Mouse (Mus musculus) liver, postnatal 0 days (tissue): ENCODE results near the gene Fam104a. TPM values are rescaled to one million over a fixed set of nuclear protein-coding genes. Genes with fewer than 3 reads are reported as not detected.
A peak's percentile ranks its signal among the peaks of the same experiment; 100 is the strongest.

Experiments used
- ATAC-seq: fragments of 200-750 bp; cut with Nextera tagmentation; 2 replicates; pipeline ENCODE4 v1.8.0; 2017; ENCODE audit warnings: mild to moderate bottlenecking, moderate library complexity
- DNase-seq: peaks from one replicate; pipeline ENCODE4 v3.0.0-alpha.2; 2016
- H3K27ac ChIP-seq: fragments of 300-500 bp; sonication (generic); 2 replicates; pipeline ENCODE4 v1.5.1; 2014; ENCODE audit warnings: antibody characterized with exemption, moderate library complexity, mild to moderate bottlenecking, low read depth
- H3K27me3 ChIP-seq: fragments of 300-500 bp; sonication (generic); 2 replicates; pipeline ENCODE4 v1.6.1; 2014; ENCODE audit warnings: low read length, control low read depth, mixed read lengths; ENCODE audit not compliant: insufficient read depth
- H3K36me3 ChIP-seq: fragments of 300-500 bp; sonication (generic); replicated peaks from 2 replicates; pipeline ENCODE4 v1.6.1; 2014; ENCODE audit warnings: mild to moderate bottlenecking, control low read depth, low read length, moderate library complexity, mixed read lengths; ENCODE audit not compliant: insufficient read depth
- H3K4me1 ChIP-seq: fragments of 300-500 bp; sonication (generic); 2 replicates; pipeline ENCODE4 v1.6.1; 2014; ENCODE audit warnings: antibody characterized with exemption, mild to moderate bottlenecking, control low read depth; ENCODE audit not compliant: insufficient read depth
- H3K4me2 ChIP-seq: fragments of 300-500 bp; sonication (generic); 2 replicates; pipeline ENCODE4 v1.6.1; 2014; ENCODE audit warnings: low read depth, mild to moderate bottlenecking, low read length, moderate library complexity, mixed read lengths
- H3K4me3 ChIP-seq: fragments of 300-500 bp; sonication (generic); 2 replicates; pipeline ENCODE4 v1.5.1; 2014; ENCODE audit warnings: low read depth, low read length
- H3K9ac ChIP-seq: fragments of 300-500 bp; sonication (generic); replicated peaks from 2 replicates; pipeline ENCODE4 v1.6.1; 2014; ENCODE audit warnings: mild to moderate bottlenecking, moderate library complexity
- H3K9me3 ChIP-seq: fragments of 300-500 bp; sonication (generic); 2 replicates; pipeline ENCODE4 v1.6.1; 2016; ENCODE audit warnings: mild to moderate bottlenecking, control low read depth, low read length, mixed read lengths
- CTCF ChIP-seq: sonication (generic); IDR thresholded peaks from 2 replicates; pipeline ENCODE4 v1.5.1; 2016; ENCODE audit warnings: antibody characterized with exemption, low read depth
- EP300 ChIP-seq: IDR thresholded peaks from 2 replicates; pipeline ENCODE4 v1.6.1; 2016; ENCODE audit warnings: antibody characterized with exemption, low read depth, mild to moderate bottlenecking
- WGBS: fragments of 180-500 bp; shearing (Covaris S2); extraction: QIAGEN DNeasy Blood & Tissue Kit; methylation state at CpG from one replicate; pipeline ENCODE4 v1.1.7; 2014; ENCODE audit not compliant: insufficient replicate concordance; 5-methylcytosine and 5-hydroxymethylcytosine counted together
- polyA plus RNA-seq: library from polyadenylated mRNA; unstranded; fragments of >200 nt; fragmentation: Nextera tagmentation; extraction: Ambion mirVana; gene quantifications from 2 replicates; pipeline ENCODE4 v1.2.1, GENCODE M21; 2015

Fam104a gene
- polyA plus RNA-seq, 1 experiment from 2014 or later = 26.5 TPM

DNA sequence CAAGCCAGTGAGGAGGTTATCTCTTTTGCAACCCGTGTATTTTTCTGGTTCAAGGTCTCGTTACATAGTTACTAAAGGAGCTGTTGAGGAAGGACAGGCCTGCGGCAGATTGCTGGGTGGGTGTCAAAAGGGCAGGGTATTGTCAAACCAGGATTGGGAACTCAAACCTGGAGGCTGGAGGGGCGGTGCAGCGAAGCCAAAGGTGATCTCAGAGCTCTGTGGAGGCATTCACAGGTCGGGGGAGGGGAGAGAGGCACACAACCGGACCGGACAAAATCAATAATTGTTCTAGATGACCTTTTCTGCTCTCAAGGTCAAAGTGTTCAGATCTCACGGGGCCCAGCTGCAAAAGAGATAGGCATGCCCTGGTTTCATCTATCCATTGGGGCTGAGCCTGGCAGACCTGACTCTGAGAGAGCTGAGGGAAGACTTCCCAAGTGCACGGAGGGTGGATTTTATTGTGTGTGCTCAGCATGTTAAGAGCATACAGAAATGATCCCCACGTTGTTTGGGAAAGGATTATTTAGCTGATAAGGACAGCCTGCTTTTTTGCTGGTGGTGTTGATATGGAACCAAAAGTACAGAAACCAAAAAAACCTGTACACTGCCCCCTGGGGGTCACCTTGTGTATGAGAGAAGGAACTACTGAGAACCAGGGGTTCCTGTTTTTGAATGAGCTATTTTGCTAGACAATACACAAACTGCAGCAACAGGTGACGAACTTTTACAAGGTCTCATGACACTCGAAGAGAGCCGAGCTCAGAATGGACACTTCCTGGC is 66.6 kb downstream of the Fam104a start:
- DNase-seq (peak; percentile 83), ATAC-seq (peak; percentile 82)
- Histone ChIP-seq H3K9me3 (no peaks in the 10 kb centered on the region), H3K36me3 (no peaks in the 10 kb centered on the region), H3K27me3 (peaks cover 17% of the 10 kb centered on the region), H3K4me3 (no peak overlapping the region), H3K27ac (peak overlapping the region; percentile 67), H3K9ac (peak overlapping the region; percentile 35; the same call in 1 of the 2 replicates), H3K4me2 (peak overlapping the region; percentile 40; the same call in 1 of the 2 replicates), H3K4me1 (peaks cover 8% of the 10 kb centered on the region; the same call in 1 of the 2 replicates)
- no peak for TF ChIP-seq EP300
- TF ChIP-seq CTCF = peak; percentile 64
- WGBS = 32% methylated on average over 14 of the region's 14 CpGs

DNA sequence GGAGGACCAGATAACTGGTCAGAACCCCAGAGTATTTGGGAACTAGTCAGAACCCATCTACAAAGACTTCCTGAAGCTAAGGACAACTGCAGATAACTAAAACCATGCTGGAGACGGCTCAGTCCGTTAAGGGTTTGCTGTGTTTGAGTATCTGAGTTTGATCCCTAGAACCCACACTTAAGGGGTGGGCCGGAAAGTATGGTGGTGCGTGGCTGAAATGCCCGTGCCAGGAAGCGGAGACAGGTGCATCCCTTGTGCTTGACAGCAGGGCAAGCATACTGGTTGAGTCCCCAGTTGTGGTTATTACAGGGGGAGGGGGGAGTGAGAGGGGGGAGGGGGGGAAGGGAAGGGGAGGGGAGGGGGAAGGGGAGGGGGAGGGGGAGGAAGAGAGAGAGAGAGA is 69.5 kb downstream of the Fam104a start:
- no peaks in the 10 kb centered on the region for H3K36me3 ChIP-seq
- H3K4me3 ChIP-seq = no peak overlapping the region
- peaks cover 24% of the 10 kb centered on the region for H3K4me1 ChIP-seq
- H3K9ac ChIP-seq = no peak overlapping the region
- DNase-seq = no peak
- no peaks in the 10 kb centered on the region for H3K9me3 ChIP-seq
- ATAC-seq = no peak
- no peak for TF ChIP-seq CTCF
- no peak for TF ChIP-seq EP300
- H3K27me3 ChIP-seq = peaks cover 10% of the 10 kb centered on the region
- H3K27ac ChIP-seq = no peak overlapping the region
- WGBS = 35% methylated on average over 6 of the region's 6 CpGs
- H3K4me2 ChIP-seq = no peak overlapping the region

DNA sequence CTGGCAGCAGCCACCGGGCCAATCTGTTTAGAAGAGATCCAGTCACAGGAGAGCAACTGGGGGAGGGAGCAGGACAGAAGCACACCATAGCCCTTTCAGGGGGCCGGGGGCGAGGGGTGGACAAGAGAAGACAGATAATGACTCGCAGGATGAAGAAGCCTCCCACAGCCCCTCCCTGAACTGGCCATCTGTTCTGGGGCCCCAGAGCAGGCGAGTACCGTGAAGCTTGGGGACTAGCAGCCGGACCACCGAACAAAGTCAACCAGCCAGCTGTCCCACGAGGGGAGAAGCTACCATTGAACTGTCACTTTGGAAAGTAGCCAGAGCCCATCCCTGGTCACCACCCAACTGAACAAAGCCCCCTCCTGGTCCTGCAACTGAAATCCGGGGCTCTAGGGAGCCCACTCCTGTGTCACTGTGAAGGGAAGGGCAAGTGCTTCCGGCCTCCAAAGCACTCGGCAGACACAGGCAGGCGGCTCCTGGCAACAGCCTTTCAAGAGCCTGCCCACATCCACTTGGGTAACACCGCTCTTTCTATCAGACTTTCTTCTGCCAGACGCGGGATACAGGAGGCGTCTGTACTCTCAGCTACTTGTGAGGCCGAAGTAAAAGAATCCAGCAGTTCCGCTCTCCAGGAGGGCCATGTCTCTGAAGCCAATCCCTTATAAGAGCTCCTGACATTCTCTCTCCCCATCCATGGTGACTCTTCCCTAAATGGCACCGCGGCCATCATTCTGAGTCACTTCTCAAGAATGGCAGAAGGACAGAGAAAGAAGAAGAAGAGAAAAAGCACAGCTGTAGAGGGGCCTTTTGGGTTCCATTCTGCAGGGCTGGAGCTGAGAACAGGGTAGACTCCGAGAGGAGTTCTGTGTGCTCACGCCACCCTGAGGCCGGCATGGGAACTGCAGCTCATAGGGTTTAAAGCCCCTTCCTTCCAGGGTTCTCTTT is 72.0 kb downstream of the Fam104a start:
- H3K4me2 ChIP-seq = peak overlapping the region; percentile 52
- no peaks in the 10 kb centered on the region for H3K27me3 ChIP-seq
- ATAC-seq (peak; percentile 25; the same call in 1 of the 2 replicates), DNase-seq (peak; percentile 72)
- peak overlapping the region; percentile 62 for H3K27ac ChIP-seq
- TF ChIP-seq EP300 = no peak
- TF ChIP-seq CTCF = peak; percentile 77
- WGBS = 22% methylated on average over 24 of the region's 24 CpGs
- H3K4me3 ChIP-seq = no peak overlapping the region
- no peaks in the 10 kb centered on the region for H3K9me3 ChIP-seq
- no peaks in the 10 kb centered on the region for H3K36me3 ChIP-seq
- peaks cover 16% of the 10 kb centered on the region for H3K4me1 ChIP-seq
- H3K9ac ChIP-seq = peak overlapping the region; percentile 46; the same call in 1 of the 2 replicates

Other genes with a start within 250 kb of the Fam104a start
- 1.6 and 2.0 TPM in 2 replicates for gene Sstr2, start 64.8 kb downstream of the Fam104a start, polyA plus RNA-seq
- 6.5 and 7.1 TPM in 2 replicates for gene Cog1, start 35.0 kb downstream of the Fam104a start, polyA plus RNA-seq
- 10.2 and 10.9 TPM in 2 replicates for gene Slc39a11, start 34.1 kb downstream of the Fam104a start, polyA plus RNA-seq
- 4.3 and 4.6 TPM in 2 replicates for gene D11Wsu47e, start 257 bp upstream of the Fam104a start, polyA plus RNA-seq
- 0.38 and 0.46 TPM in 2 replicates for gene Cpsf4l, start 25.9 kb upstream of the Fam104a start, polyA plus RNA-seq
- 12.4 and 13.7 TPM in 2 replicates for gene Cdc42ep4, start 67.7 kb upstream of the Fam104a start, polyA plus RNA-seq